ENCODE assay signal across 12 mouse cellular contexts in genomic region chr1:179122476-179123229, GRCm38 (mm10).
DNase-seq lines count a peak whose midpoint lies in the region; ATAC-seq lines count a peak whose summit lies in the region.
"Had no signal": no experiment of that assay in that cellular context is flagged by ENCODE, and none has a peak within 500 bp of the region (broad histone marks: within the 10 kb centered on the region; RNA-seq: fewer than 3 reads in every experiment).

No protein-coding gene starts in this region.

- H3K27me3 ChIP-seq in kidney, embryonic 14.5 days (ENCODE audit: control insufficient read depth, insufficient read depth, low read length): no peaks in the 10 kb centered on the region

- no peak overlapping the region for H3K4me3 ChIP-seq in kidney, embryonic 14.5 days (ENCODE audit: low read length)
- H3K4me3 ChIP-seq: left cerebral cortex, adult 2 months had no signal

- H3K9me3 ChIP-seq in kidney, embryonic 14.5 days (ENCODE audit: control insufficient read depth, low read length): no peaks in the 10 kb centered on the region

- ATAC-seq in kidney, embryonic 14.5 days (ENCODE audit: low FRiP score, low TSS enrichment): no peak

- H3K4me1 ChIP-seq in kidney, embryonic 14.5 days (ENCODE audit: control insufficient read depth, insufficient read depth, low read length): 0 out of 2 replicates have a peak, but pooled peaks cover 3% of the 10 kb centered on the region

- no peak overlapping the region for H3K27ac ChIP-seq in kidney, embryonic 14.5 days (ENCODE audit: low read depth, low read length)
- H3K27ac ChIP-seq: left cerebral cortex, adult 2 months; macrophage had no signal

- WGBS in kidney, embryonic 14.5 days: 76% methylated on average over 11 of the region's 11 CpGs

- no peak overlapping the region for H3K9ac ChIP-seq in kidney, embryonic 14.5 days (ENCODE audit: low read depth, low read length)

- no peak overlapping the region for H3K4me2 ChIP-seq in kidney, embryonic 14.5 days (replicated peaks; ENCODE audit: low read depth, low read length)

- H3K36me3 ChIP-seq in kidney, embryonic 14.5 days (ENCODE audit: control insufficient read depth, insufficient read depth, low read length): no peaks in the 10 kb centered on the region

- peak; percentile 15 to 18 for DNase-seq in layer of hippocampus, adult 8-10 months (ENCODE audit: low spot score in 2 of 2)
- no peak for DNase-seq in layer of hippocampus, postnatal 10 days (ENCODE audit: low spot score in 2 of 2)
- peak; percentile 75 for DNase-seq in MN1 (ENCODE audit: low spot score)
- peak; percentile 58 for DNase-seq in cerebellum, adult 11 months
- peak; percentile 30 for DNase-seq in layer of hippocampus, adult 9-11 months
- DNase-seq in urinary bladder, postnatal 4 days (ENCODE audit: low spot score in 2 of 2): no peak
- DNase-seq: heart, postnatal 14 days; kidney, adult 18-20 months; right cerebral cortex, postnatal 14 days had no signal

Comparison
In these comparisons a context has a peak if more than half of its experiments do, and no peak if none do; other contexts are left out.
1. DNase-seq: peak in layer of hippocampus, adult 8-10 months (2 of 2), MN1 (single experiment), cerebellum, adult 11 months (single experiment) and layer of hippocampus, adult 9-11 months (single experiment); none in layer of hippocampus, postnatal 10 days (0 of 2) and urinary bladder, postnatal 4 days (0 of 2).